Mouse (Mus musculus): ENCODE measurements around the gene 4930579F01Rik. TPM values are rescaled to one million over a fixed set of nuclear protein-coding genes. Genes with fewer than 3 reads are reported as not detected.
"Not testable (repeated sequence)": the region's sequence is repeated elsewhere in the genome, so short reads cannot be mapped to it uniquely, and the experiment has no call there.

Gene 4930579F01Rik
- total RNA-seq, 2 experiments from 2014 or later = not detected

- intact Hi-C loops (cut with DNase I) = no loop called here
- no peak for DNase-seq
These were observed 37.0 kb downstream of the 4930579F01Rik start for GRCm38 (mm10) chr3:138156651-138157050.

- DNase-seq = no peak
- intact Hi-C loops (cut with DNase I) = no loop called here
These were observed 38.6 kb downstream of the 4930579F01Rik start for GRCm38 (mm10) chr3:138155062-138155461.

- no peak for DNase-seq
These were observed 44.8 kb downstream of the 4930579F01Rik start for GRCm38 (mm10) chr3:138148811-138149210.

GRCm38 (mm10) chr3:138144642-138145171, 48.9 kb downstream of the 4930579F01Rik start, which contains the start of gene Mttp:
TSS of gene Mttp (minus strand) at chr3:138144968.
- DNase-seq = peak in 1 of 2 experiments; percentile 57
- intact Hi-C loops (cut with DNase I) = loop anchor here (2.0 to 5.0 kb wide), 5 partner anchors 152 to 367 kb away; partner anchors contain the start of genes H2afz and Lamtor3

More at GRCm38 (mm10) chr3:138148811-138149210, 44.8 kb downstream of the 4930579F01Rik start:
- intact Hi-C loops (cut with DNase I) = loop anchor here (5.0 kb wide), 3 partner anchors 212 to 372 kb away; partner anchors contain the start of gene Lamtor3

GRCm38 (mm10) chr3:138144060-138144641, 49.5 kb downstream of the 4930579F01Rik start:
- no peak for DNase-seq
- intact Hi-C loops (cut with DNase I) = loop anchor here (2.0 kb wide), 2 partner anchors 151 to 279 kb away; partner anchors contain the start of gene H2afz

GRCm38 (mm10) chr3:138143315-138144059, 50.1 kb downstream of the 4930579F01Rik start, which contains the start of gene Trmt10a:
TSS of gene Trmt10a (plus strand) at chr3:138143448.
- intact Hi-C loops (cut with DNase I) = loop anchor here (2.0 kb wide), 3 partner anchors 73 to 279 kb away; partner anchors contain the start of gene H2afz
- peak; percentile 98 for DNase-seq

GRCm38 (mm10) chr3:138142733-138143314, 50.8 kb downstream of the 4930579F01Rik start:
- no peak for DNase-seq
- intact Hi-C loops (cut with DNase I) = loop anchor here (2.0 kb wide), 1 partner anchor 72 kb away; no protein-coding TSS in a partner anchor

GRCm38 (mm10) chr3:138142052-138142732, 51.4 kb downstream of the 4930579F01Rik start:
- intact Hi-C loops (cut with DNase I) = loop anchor here (2.0 kb wide), 1 partner anchor 71 kb away; no protein-coding TSS in a partner anchor
- no peak for DNase-seq

- no peak for DNase-seq
- intact Hi-C loops (cut with DNase I) = no loop called here
These were observed 54.0 kb downstream of the 4930579F01Rik start for GRCm38 (mm10) chr3:138139663-138140062.

GRCm38 (mm10) chr3:138138146-138138545, 55.5 kb downstream of the 4930579F01Rik start:
- intact Hi-C loops (cut with DNase I); DNase-seq: not testable (repeated sequence)

GRCm38 (mm10) chr3:138134528-138134927, 59.1 kb downstream of the 4930579F01Rik start:
- DNase-seq = no peak
- intact Hi-C loops (cut with DNase I) = loop anchor here (5.0 kb wide), 1 partner anchor 47 kb away; no protein-coding TSS in a partner anchor

- no peak for DNase-seq
- intact Hi-C loops (cut with DNase I) = loop anchor here (5.0 kb wide), 1 partner anchor 47 kb away; no protein-coding TSS in a partner anchor
These were observed 59.7 kb downstream of the 4930579F01Rik start for GRCm38 (mm10) chr3:138133916-138134315.

- intact Hi-C loops (cut with DNase I) = loop anchor here (5.0 kb wide), 1 partner anchor 46 kb away; no protein-coding TSS in a partner anchor
- no peak for DNase-seq
These were observed 60.2 kb downstream of the 4930579F01Rik start for GRCm38 (mm10) chr3:138133463-138133862.

- DNase-seq = no peak
- intact Hi-C loops (cut with DNase I) = loop anchor here (5.0 kb wide), 1 partner anchor 44 kb away; no protein-coding TSS in a partner anchor
These were observed 62.5 kb downstream of the 4930579F01Rik start for GRCm38 (mm10) chr3:138131168-138131567.

GRCm38 (mm10) chr3:138130692-138131091, 62.9 kb downstream of the 4930579F01Rik start:
- DNase-seq = no peak
- intact Hi-C loops (cut with DNase I) = loop anchor here (5.0 kb wide), 1 partner anchor 43 kb away; no protein-coding TSS in a partner anchor

GRCm38 (mm10) chr3:138129110-138129509, 64.5 kb downstream of the 4930579F01Rik start:
- intact Hi-C loops (cut with DNase I) = no loop called here
- no peak for DNase-seq

GRCm38 (mm10) chr3:138123842-138124241, 69.8 kb downstream of the 4930579F01Rik start:
- DNase-seq = no peak
- intact Hi-C loops (cut with DNase I) = no loop called here

GRCm38 (mm10) chr3:138121461-138121860, 72.2 kb downstream of the 4930579F01Rik start:
- DNase-seq = no peak
- intact Hi-C loops (cut with DNase I) = no loop called here

- intact Hi-C loops (cut with DNase I) = loop anchor here (2.0 kb wide), 1 partner anchor 49 kb away; no protein-coding TSS in a partner anchor
- no peak for DNase-seq
These were observed 74.0 kb downstream of the 4930579F01Rik start for GRCm38 (mm10) chr3:138119444-138120105.
